Mouse (Mus musculus): ENCODE data around the gene Znrf3. TPM values are rescaled to one million over a fixed set of nuclear protein-coding genes. Genes with fewer than 3 reads are reported as not detected.
A peak's percentile ranks its signal among the peaks of the same experiment; 100 is the strongest.

Gene Znrf3
- polyA plus RNA-seq, 1 experiment from 2014 or later: 8.1 TPM

DNA sequence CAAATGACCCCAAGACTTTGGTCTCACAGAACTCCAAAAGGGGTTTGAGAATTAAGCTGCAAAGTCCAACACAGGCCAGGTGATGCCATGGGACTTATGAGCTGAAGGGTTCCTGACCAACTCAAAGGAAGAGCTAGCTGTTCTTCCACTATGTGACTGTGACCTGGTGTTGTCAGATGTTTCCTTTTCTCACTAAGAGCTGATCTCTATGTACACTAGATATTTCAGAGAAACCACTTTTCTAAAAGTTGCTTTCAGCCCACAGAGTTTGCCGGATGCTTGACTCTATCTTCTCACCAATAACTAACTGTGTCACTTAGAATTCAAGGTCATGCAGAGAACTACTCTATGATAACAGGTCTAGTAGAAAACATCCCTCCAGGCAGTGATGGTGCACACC, 9.2 kb downstream of the Znrf3 start:
- WGBS: 100% methylated on average over 1 of the region's 1 CpGs
- ATAC-seq (ENCODE audit: low read depth): no peak
- H3K4me1 ChIP-seq (replicated peaks): peaks cover 5% of the 10 kb centered on the region
- no peaks in the 10 kb centered on the region for H3K9me3 ChIP-seq
- H3K9ac ChIP-seq: no peak overlapping the region
- H3K4me3 ChIP-seq: no peak overlapping the region
- no peak overlapping the region for H3K4me2 ChIP-seq
- no peaks in the 10 kb centered on the region for H3K36me3 ChIP-seq
- no peak overlapping the region for H3K27ac ChIP-seq (replicated peaks)
- H3K27me3 ChIP-seq: no peaks in the 10 kb centered on the region

DNA sequence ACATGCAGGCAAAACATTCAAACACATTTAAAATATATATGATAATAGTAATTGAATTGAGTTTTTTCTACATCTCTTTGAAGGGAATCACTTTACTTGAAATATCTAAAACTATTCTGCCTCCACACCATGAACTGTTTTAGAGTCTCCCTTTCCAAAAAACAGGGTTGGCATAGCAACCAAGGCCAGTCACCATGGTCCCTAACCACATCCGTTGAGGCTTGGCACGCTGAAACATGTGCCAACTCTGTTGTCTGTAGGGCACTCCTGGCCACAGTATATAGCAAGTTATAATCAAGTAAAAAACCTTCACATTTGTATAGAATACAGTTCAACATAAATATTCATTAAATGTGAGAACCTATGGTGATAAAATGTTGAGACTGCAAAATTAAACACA, 12.3 kb downstream of the Znrf3 start:
- Histone ChIP-seq H3K9me3 (no peaks in the 10 kb centered on the region), H3K9ac (no peak overlapping the region), H3K27ac (replicated peaks) (no peak overlapping the region), H3K4me2 (no peak overlapping the region), H3K27me3 (no peaks in the 10 kb centered on the region), H3K36me3 (no peaks in the 10 kb centered on the region), H3K4me3 (no peak overlapping the region), H3K4me1 (replicated peaks) (peaks cover 4% of the 10 kb centered on the region; the same call in 1 of the 2 replicates)
- no peak for ATAC-seq (ENCODE audit: low read depth)
- 76% methylated on average over 2 of the region's 2 CpGs for WGBS

DNA sequence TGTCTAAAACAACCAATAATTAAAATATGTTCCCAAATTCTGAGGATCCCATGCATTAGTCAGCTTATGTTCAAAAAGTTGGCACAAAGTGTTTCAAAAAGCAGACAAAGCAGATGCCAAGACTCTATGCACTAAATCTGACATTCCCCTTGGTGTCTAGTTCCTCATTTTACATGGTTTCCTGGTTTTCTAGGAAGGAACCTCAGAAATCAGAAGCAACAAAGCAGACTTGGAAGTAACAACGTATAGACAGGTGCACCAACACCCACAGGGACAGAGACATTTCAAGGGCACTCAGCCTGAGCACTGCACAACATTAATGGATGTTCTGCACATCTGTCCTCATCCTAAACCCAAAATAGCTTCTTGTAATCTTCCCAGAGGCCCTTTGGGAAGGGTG, 13.8 kb downstream of the Znrf3 start:
- no peak overlapping the region for H3K27ac ChIP-seq (replicated peaks)
- no peak for ATAC-seq (ENCODE audit: low read depth)
- no peaks in the 10 kb centered on the region for H3K27me3 ChIP-seq
- H3K4me2 ChIP-seq: no peak overlapping the region
- H3K4me3 ChIP-seq: no peak overlapping the region
- no peaks in the 10 kb centered on the region for H3K36me3 ChIP-seq
- WGBS: 71% methylated on average over 1 of the region's 1 CpGs
- H3K9ac ChIP-seq: no peak overlapping the region
- H3K4me1 ChIP-seq (replicated peaks): peaks cover 4% of the 10 kb centered on the region; the same call in 1 of the 2 replicates
- H3K9me3 ChIP-seq: no peaks in the 10 kb centered on the region

DNA sequence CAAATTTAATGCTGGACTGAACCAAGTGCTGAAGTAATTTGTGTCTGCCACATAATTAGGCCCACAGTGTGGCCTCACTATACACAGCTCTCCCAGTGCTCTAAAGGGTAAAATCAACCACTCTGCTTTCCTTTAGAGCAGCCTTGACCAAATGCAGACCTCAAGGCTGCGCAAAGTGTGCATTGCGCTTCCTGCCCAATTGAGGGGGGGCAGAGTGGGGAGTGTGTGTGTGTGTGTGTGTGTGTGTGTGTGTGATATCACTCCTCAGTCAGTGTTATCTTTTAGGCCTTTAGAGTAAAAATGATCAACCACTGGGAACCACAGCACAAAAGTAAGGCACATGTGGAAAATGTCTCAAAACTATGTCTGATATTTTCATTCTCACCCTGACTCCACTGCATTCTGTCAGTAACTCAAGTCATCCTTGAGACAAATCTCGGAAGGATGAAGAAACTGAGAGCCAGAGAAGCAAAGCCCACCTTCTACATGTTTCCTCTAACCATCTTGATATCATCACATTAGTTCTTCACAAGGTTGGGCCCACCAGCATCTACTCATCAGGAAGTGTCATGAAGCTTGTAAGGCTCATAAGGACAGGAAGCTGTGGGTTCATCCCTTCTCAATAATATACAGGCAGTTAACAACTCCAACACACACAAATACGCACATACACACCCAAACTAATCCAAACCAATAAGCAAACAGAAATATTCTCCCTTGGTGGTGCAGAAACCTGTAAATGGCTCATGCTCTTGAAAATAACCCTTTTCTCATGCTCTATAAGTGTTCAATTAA, 15.1 kb downstream of the Znrf3 start:
- WGBS: 87% methylated on average over 4 of the region's 4 CpGs
- H3K4me2 ChIP-seq: no peak overlapping the region
- no peak overlapping the region for H3K9ac ChIP-seq
- no peak for ATAC-seq (ENCODE audit: low read depth)
- no peaks in the 10 kb centered on the region for H3K36me3 ChIP-seq
- no peaks in the 10 kb centered on the region for H3K9me3 ChIP-seq
- H3K4me3 ChIP-seq: no peak overlapping the region
- no peaks in the 10 kb centered on the region for H3K27me3 ChIP-seq
- H3K4me1 ChIP-seq (replicated peaks): peaks cover 8% of the 10 kb centered on the region
- H3K27ac ChIP-seq (replicated peaks): no peak overlapping the region

DNA sequence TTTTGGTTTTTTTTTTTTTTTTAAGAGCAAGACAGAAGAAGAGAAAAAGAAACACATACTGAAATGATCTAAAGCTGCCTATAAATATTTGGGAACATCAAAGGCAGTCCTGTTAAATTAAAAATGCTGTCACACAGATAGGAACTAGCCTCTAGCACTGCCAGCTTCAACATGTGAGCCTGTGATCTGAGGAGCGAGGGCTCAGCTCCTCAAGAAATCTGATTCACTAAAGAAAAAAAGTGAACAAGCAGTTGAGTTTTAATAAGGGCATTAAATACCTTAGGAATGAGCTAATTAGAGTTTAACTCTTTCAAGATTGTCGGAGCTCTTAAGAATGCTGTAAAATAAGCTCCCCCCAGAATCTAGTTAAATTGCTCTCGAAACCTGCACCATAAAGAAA, 17.4 kb downstream of the Znrf3 start:
- no peak for ATAC-seq (ENCODE audit: low read depth)
- peaks cover 17% of the 10 kb centered on the region for H3K4me1 ChIP-seq (replicated peaks)
- H3K9me3 ChIP-seq: no peaks in the 10 kb centered on the region
- H3K9ac ChIP-seq: no peak overlapping the region
- 76% methylated on average over 3 of the region's 3 CpGs for WGBS
- H3K4me3 ChIP-seq: no peak overlapping the region
- H3K27me3 ChIP-seq: no peaks in the 10 kb centered on the region
- H3K36me3 ChIP-seq: no peaks in the 10 kb centered on the region
- no peak overlapping the region for H3K27ac ChIP-seq (replicated peaks)
- H3K4me2 ChIP-seq: no peak overlapping the region

DNA sequence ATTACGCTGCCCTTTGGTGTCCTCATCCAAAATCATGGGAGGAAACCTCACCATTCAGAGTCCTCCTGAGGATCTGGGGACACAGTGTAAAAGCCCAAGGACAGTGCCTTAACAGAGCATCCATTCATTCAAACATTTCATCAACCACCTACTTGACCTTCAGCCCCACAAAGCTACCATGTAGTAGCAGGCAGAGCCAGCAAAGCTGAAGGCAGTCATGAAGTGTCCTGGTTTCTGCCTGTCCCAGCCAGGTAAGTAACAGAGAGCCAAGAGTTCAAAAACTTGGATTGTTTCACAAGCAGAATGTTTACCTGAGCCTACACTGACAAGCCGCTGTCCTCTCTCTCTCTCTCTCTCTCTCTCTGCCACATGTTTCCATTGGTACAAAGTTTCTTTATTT, 18.3 kb downstream of the Znrf3 start:
- Histone ChIP-seq H3K27me3 (no peaks in the 10 kb centered on the region), H3K36me3 (no peaks in the 10 kb centered on the region), H3K4me1 (replicated peaks) (peaks cover 26% of the 10 kb centered on the region), H3K9ac (no peak overlapping the region), H3K9me3 (no peaks in the 10 kb centered on the region), H3K4me2 (no peak overlapping the region), H3K4me3 (no peak overlapping the region), H3K27ac (replicated peaks) (no peak overlapping the region)
- ATAC-seq (ENCODE audit: low read depth): no peak
- WGBS: 92% methylated on average over 2 of the region's 2 CpGs

DNA sequence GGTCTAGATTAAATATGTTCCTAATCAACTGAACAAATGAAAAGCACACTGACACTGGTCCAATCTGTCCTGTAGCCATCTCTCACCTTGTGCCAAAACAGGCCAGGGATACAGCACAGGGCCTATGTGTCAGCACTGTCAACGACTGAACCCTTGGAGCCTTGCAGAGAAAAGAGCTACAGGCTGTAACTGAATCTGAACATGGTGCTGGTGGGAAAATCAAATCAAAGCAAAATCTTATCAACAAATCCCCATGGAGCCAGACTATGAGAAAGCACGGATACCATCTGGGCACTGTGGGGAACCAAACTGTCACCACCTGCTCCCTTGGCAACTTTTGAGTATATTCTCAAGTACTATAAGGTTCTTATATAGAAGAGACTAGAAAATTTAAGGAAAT, 19.5 kb downstream of the Znrf3 start:
- no peak overlapping the region for H3K9ac ChIP-seq
- H3K4me3 ChIP-seq: no peak overlapping the region
- no peaks in the 10 kb centered on the region for H3K27me3 ChIP-seq
- no peaks in the 10 kb centered on the region for H3K9me3 ChIP-seq
- H3K4me2 ChIP-seq: no peak overlapping the region
- ATAC-seq (ENCODE audit: low read depth): no peak
- H3K27ac ChIP-seq (replicated peaks): no peak overlapping the region
- H3K36me3 ChIP-seq: no peaks in the 10 kb centered on the region
- 36% methylated on average over 2 of the region's 2 CpGs for WGBS
- H3K4me1 ChIP-seq (replicated peaks): peaks cover 21% of the 10 kb centered on the region

DNA sequence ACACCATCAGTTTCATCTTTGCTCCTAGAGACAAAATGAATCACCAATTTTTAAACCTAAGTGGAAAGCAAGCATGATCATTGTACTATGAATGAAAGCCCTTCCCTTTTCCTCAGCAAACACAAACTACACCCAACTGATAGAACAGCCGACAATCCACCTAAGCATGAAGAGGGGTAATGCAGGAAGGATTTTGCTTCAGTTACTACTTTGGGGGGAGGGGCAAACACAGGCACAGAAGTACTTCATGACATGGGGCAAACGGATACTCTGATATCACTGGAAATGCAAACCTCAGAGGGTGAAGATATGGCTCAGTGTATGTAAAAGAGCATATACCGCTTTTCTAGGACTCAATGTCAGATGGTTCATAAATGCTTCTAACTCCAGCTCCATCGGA, 20.5 kb downstream of the Znrf3 start:
- H3K27me3 ChIP-seq: no peaks in the 10 kb centered on the region
- 90% methylated on average over 4 of the region's 4 CpGs for WGBS
- H3K4me2 ChIP-seq: no peak overlapping the region
- H3K9me3 ChIP-seq: no peaks in the 10 kb centered on the region
- no peaks in the 10 kb centered on the region for H3K36me3 ChIP-seq
- no peak overlapping the region for H3K4me3 ChIP-seq
- H3K9ac ChIP-seq: no peak overlapping the region
- ATAC-seq (ENCODE audit: low read depth): no peak
- peaks cover 21% of the 10 kb centered on the region for H3K4me1 ChIP-seq (replicated peaks)
- H3K27ac ChIP-seq (replicated peaks): no peak overlapping the region

DNA sequence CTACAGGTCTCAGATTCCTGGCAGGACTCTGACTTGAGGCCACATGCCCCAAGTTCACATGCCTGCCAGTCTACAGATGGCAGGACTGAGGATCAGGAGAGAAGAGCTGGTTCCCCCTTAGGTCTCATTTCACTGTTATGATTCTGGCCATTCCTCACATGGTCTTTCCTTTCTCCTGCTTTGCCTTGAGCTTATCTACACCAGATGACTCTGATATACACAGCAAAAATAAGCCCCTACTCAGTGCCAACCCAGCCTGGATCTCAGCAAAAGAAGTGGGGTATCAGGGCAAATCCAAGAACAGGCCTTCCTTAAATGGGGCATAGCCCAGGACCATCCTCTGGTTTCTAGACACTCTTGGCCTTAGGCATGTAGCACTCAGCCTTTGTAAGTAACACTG, 21.6 kb downstream of the Znrf3 start:
- Histone ChIP-seq H3K4me3 (no peak overlapping the region), H3K9ac (no peak overlapping the region), H3K4me1 (replicated peaks) (peaks cover 21% of the 10 kb centered on the region), H3K27ac (replicated peaks) (no peak overlapping the region), H3K27me3 (no peaks in the 10 kb centered on the region), H3K4me2 (no peak overlapping the region), H3K36me3 (no peaks in the 10 kb centered on the region), H3K9me3 (no peaks in the 10 kb centered on the region)
- no peak for ATAC-seq (ENCODE audit: low read depth)

DNA sequence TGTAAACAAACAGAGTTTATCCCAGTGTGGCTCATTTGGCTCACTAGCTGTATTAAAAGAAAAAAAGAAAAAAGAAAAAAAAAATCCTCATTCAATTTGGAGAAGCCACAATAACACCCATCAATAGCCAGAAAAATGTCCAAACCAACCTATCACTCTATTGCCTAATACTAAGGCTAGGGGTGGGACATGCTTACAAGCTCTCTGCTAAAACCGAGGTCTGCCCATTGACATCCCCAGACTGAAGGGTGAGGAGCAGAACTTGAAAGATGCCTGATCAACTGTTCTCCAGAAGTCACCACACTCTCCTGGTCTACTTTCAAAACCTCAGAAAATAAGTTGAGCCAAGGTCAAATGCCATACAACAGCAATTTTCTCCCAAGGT, 22.4 kb downstream of the Znrf3 start:
- Histone ChIP-seq H3K9me3 (no peaks in the 10 kb centered on the region), H3K27ac (replicated peaks) (no peak overlapping the region), H3K9ac (no peak overlapping the region), H3K4me1 (replicated peaks) (peaks cover 21% of the 10 kb centered on the region), H3K36me3 (no peaks in the 10 kb centered on the region), H3K4me3 (no peak overlapping the region), H3K4me2 (no peak overlapping the region), H3K27me3 (no peaks in the 10 kb centered on the region)
- no peak for ATAC-seq (ENCODE audit: low read depth)
- 63% methylated on average over 1 of the region's 1 CpGs for WGBS

DNA sequence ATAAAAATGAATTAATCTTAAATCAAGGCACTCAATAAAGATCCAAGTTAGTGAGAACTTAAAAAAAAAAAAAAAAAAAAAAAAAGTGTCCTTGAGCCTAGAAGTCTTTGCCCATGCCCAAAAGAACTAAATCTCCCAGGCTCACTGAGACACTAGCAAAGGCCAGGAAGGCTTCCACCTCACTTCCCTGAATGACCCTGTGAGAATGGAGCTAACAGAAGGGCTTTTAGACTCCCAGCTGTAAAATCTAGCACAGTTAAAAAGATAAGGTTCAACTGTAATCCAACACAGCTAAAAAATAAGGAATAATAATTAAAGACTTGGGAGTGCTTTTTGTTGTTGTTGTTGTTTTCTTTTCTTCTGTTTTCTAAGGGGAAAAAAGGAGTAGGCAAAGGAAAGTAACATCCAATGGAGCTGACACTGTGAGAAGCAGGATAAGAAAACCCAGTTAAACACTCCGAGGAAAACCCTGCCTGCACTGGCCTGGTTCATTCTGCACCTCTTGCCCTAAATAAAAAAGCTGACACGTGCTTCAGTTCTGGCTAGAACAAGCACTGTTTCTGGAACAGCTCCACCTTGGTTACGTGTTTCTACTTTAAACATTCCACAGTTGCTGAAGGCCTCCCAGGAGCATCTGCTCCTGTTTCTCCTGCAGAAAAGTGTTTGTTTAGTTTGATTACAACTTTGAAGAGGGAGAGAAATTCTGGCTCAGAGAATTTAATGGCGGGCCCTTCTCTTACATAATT, 23.0 kb downstream of the Znrf3 start:
- no peaks in the 10 kb centered on the region for H3K36me3 ChIP-seq
- no peak overlapping the region for H3K27ac ChIP-seq (replicated peaks)
- peaks cover 25% of the 10 kb centered on the region for H3K4me1 ChIP-seq (replicated peaks)
- H3K9ac ChIP-seq: no peak overlapping the region
- H3K9me3 ChIP-seq: no peaks in the 10 kb centered on the region
- 42% methylated on average over 4 of the region's 4 CpGs for WGBS
- H3K4me2 ChIP-seq: no peak overlapping the region
- H3K4me3 ChIP-seq: no peak overlapping the region
- no peak for ATAC-seq (ENCODE audit: low read depth)
- H3K27me3 ChIP-seq: no peaks in the 10 kb centered on the region

DNA sequence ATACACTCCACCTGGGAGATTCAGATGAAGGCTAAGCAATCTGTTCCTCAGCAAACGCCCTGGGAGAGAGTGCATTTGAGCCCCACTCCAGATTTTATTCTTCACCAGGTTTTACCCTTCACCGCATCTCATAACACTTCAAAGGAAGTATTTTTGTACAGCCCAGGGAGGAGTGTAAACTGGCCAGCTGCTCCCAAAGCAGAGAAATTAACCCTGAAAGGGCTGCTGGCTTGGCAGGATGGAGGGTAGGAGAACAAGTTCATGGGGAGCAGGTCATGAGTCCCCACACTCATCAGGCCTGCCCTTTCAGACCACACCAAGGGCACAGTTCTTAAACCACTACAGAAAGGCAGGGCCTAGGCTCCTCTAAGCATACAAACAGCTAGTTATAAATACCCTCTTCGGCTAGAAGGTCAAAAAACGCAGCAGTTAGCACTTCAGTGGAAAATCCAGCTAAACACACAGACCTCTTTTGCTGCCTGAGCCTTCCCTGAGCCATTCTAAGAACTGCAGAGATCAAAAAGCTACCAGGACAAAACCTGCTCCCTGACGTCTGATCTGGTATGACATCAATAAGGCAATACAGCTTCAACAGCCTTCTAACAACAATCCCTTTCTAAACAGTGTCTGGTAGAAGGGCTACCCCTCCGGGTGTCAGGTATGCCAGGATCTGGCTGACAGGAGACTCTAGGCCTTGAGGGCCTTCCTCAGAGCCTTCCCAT, 28.9 kb downstream of the Znrf3 start:
- no peaks in the 10 kb centered on the region for H3K36me3 ChIP-seq
- H3K27ac ChIP-seq (replicated peaks): peak overlapping the region; percentile 67
- H3K9ac ChIP-seq: peak overlapping the region; percentile 26; the same call in 1 of the 2 replicates
- no peak overlapping the region for H3K4me3 ChIP-seq
- no peaks in the 10 kb centered on the region for H3K9me3 ChIP-seq
- peaks cover 40% of the 10 kb centered on the region for H3K4me1 ChIP-seq (replicated peaks)
- no peak overlapping the region for H3K4me2 ChIP-seq
- H3K27me3 ChIP-seq: no peaks in the 10 kb centered on the region
- ATAC-seq (ENCODE audit: low read depth): no peak
- WGBS: 11% methylated on average over 6 of the region's 6 CpGs
